9 mouse cellular contexts compared by ENCODE assay signal in the genomic region with DNA sequence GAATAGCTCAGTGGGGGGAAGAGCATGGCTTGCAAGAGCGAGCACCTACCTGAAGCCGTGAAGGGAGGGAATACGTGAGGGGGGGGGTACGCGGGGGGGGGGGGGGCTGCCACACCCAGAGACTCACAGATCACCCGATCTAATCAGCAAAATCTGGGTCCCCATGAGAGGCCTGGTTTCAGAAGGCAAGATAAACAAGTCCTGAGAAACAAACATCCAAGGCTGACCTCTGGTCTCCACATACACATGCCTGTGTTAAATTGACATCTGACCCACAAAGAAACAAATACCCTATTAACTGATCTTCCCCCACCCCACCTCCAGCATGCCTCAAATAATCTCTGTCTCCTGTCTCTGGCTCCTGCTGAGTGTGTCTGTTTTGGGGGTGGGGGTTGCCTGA. TPM values are rescaled to one million over a fixed set of nuclear protein-coding genes. Genes with fewer than 3 reads are reported as not detected.
DNase-seq lines count a peak whose midpoint lies in the region; ATAC-seq and TF ChIP-seq lines count a peak whose summit lies in the region.
"Had no signal": no experiment of that assay in that cellular context is flagged by ENCODE, and none has a peak within 500 bp of the region (broad histone marks: within the 10 kb centered on the region; RNA-seq: fewer than 3 reads in every experiment).

No protein-coding gene starts in this region.

- peak; percentile 26 for DNase-seq in liver, adult 2 months (ENCODE audit: extremely low read depth, low read depth, low spot score)
- no peak for DNase-seq in liver
- no peak for DNase-seq in limb, embryonic 14.5 days (ENCODE audit: low spot score)
- DNase-seq in ovary, adult 18-20 months (ENCODE audit: low spot score): no peak
- no peak for DNase-seq in layer of hippocampus, adult 9-11 months
- DNase-seq in kidney, adult 9 months: no peak

- WGBS in liver, adult 2 months: 25% methylated on average over 3 of the region's 6 CpGs
- 33% methylated on average over 1 of the region's 6 CpGs for WGBS in forebrain, embryonic 13.5 days
- WGBS in limb, embryonic 14.5 days: 6% methylated on average over 2 of the region's 6 CpGs
- 17% methylated on average over 4 of the region's 6 CpGs for WGBS in neural tube, embryonic 15.5 days

- H3K27ac ChIP-seq in liver, adult 2 months (replicated peaks; ENCODE audit: insufficient read depth, low read depth, low read length): no peak overlapping the region
- H3K27ac ChIP-seq in forebrain, embryonic 13.5 days: no peak overlapping the region
- no peak overlapping the region for H3K27ac ChIP-seq in limb, embryonic 14.5 days (replicated peaks; ENCODE audit: low read depth, low read length)
- H3K27ac ChIP-seq in neural tube, embryonic 15.5 days (replicated peaks): no peak overlapping the region

- H3K9ac ChIP-seq in liver, adult 2 months (ENCODE audit: low read depth, low read length): no peak overlapping the region
- H3K9ac ChIP-seq in forebrain, embryonic 13.5 days: no peak overlapping the region
- H3K9ac ChIP-seq in limb, embryonic 14.5 days (ENCODE audit: low read depth, low read length, severe bottlenecking): peak overlapping the region; percentile 1; the same call in 1 of the 2 replicates
- H3K9ac ChIP-seq in neural tube, embryonic 15.5 days (replicated peaks): no peak overlapping the region

- no peak for ATAC-seq in forebrain, embryonic 13.5 days
- no peak for ATAC-seq in limb, embryonic 14.5 days (ENCODE audit: low FRiP score, low read depth)
- ATAC-seq in neural tube, embryonic 15.5 days (ENCODE audit: low FRiP score): no peak

- H3K4me3 ChIP-seq in liver, adult 2 months (ENCODE audit: insufficient read depth, low read depth, low read length): no peak overlapping the region
- peak overlapping the region; percentile 88 for H3K4me3 ChIP-seq in forebrain, embryonic 13.5 days
- peak overlapping the region; percentile 78 for H3K4me3 ChIP-seq in limb, embryonic 14.5 days (replicated peaks; ENCODE audit: low read length)
- H3K4me3 ChIP-seq in neural tube, embryonic 15.5 days (replicated peaks): peak overlapping the region; percentile 24

- H3K9me3 ChIP-seq in forebrain, embryonic 13.5 days (replicated peaks): no peaks in the 10 kb centered on the region
- H3K9me3 ChIP-seq in limb, embryonic 14.5 days (ENCODE audit: control insufficient read depth, low read length): no peaks in the 10 kb centered on the region
- H3K9me3 ChIP-seq in neural tube, embryonic 15.5 days (replicated peaks): no peaks in the 10 kb centered on the region
- H3K9me3 ChIP-seq: G1E had no signal

- no peak for TF ChIP-seq POLR2A in liver, adult 2 months (IDR thresholded peaks at IDR 0.05; ENCODE audit: extremely low read depth, insufficient read depth, low read length)
- TF ChIP-seq POLR2A in limb, embryonic 14.5 days (IDR thresholded peaks at IDR 0.05; ENCODE audit: borderline replicate concordance, extremely low read depth, insufficient read depth, insufficient read length): no peak

- H3K36me3 ChIP-seq in liver, adult 2 months (ENCODE audit: control insufficient read depth, insufficient read depth, low read length): no peaks in the 10 kb centered on the region; the same call in 1 of the 2 replicates
- H3K36me3 ChIP-seq in forebrain, embryonic 13.5 days (ENCODE audit: poor library complexity, severe bottlenecking): peaks cover 7% of the 10 kb centered on the region; the same call in 1 of the 2 replicates
- H3K36me3 ChIP-seq in limb, embryonic 14.5 days (ENCODE audit: control insufficient read depth, insufficient read depth, low read length): 0 out of 2 replicates have a peak, but pooled peaks cover 9% of the 10 kb centered on the region
- 0 out of 2 replicates have a peak, but pooled peaks cover 4% of the 10 kb centered on the region for H3K36me3 ChIP-seq in neural tube, embryonic 15.5 days

- H3K27me3 ChIP-seq in liver, adult 2 months (ENCODE audit: control insufficient read depth, insufficient read depth, low read length): no peaks in the 10 kb centered on the region
- no peaks in the 10 kb centered on the region for H3K27me3 ChIP-seq in forebrain, embryonic 13.5 days
- H3K27me3 ChIP-seq in limb, embryonic 14.5 days (ENCODE audit: control insufficient read depth, insufficient read depth, low read length): no peaks in the 10 kb centered on the region
- H3K27me3 ChIP-seq in neural tube, embryonic 15.5 days (replicated peaks): no peaks in the 10 kb centered on the region

- no peak for TF ChIP-seq CTCF in liver, adult 2 months (IDR thresholded peaks at IDR 0.05; ENCODE audit: low read depth, low read length)

- peak overlapping the region; percentile 94 for H3K4me2 ChIP-seq in forebrain, embryonic 13.5 days
- H3K4me2 ChIP-seq in limb, embryonic 14.5 days (replicated peaks; ENCODE audit: low read depth, low read length, severe bottlenecking): peak overlapping the region; percentile 93
- H3K4me2 ChIP-seq in neural tube, embryonic 15.5 days: peak overlapping the region; percentile 94

- peaks cover 9% of the 10 kb centered on the region for H3K4me1 ChIP-seq in liver, adult 2 months (ENCODE audit: control insufficient read depth, insufficient read depth, low read length)
- peaks cover 29% of the 10 kb centered on the region for H3K4me1 ChIP-seq in forebrain, embryonic 13.5 days
- H3K4me1 ChIP-seq in limb, embryonic 14.5 days (ENCODE audit: control insufficient read depth, insufficient read depth, low read length): peaks cover 11% of the 10 kb centered on the region
- H3K4me1 ChIP-seq in neural tube, embryonic 15.5 days: peaks cover 38% of the 10 kb centered on the region

- H3K79me2 ChIP-seq in liver, adult 2 months (ENCODE audit: control insufficient read depth, insufficient read depth, low read length): peaks cover 11% of the 10 kb centered on the region

RNA-seq across cellular contexts. Expression of gene Polg, which starts 1.8 kb away (rescaled TPM):
- total RNA-seq in liver, adult 2 months (2014; rRNA removed): 28.9 and 39.6 TPM in 2 replicates
- polyA plus RNA-seq in liver, adult 2 months (2012; rRNA removed): 26.8 and 31.9 TPM in 2 replicates
- 29.7 and 30.4 TPM in 2 replicates for polyA plus RNA-seq in forebrain, embryonic 13.5 days (2015; fragmentation: Nextera tagmentation; extraction: Ambion mirVana)
- 59.8 and 71.9 TPM in 2 replicates for polyA plus RNA-seq in limb, embryonic 14.5 days (2012; rRNA removed)
- 37.6 and 42.8 TPM in 2 replicates for polyA plus RNA-seq in limb, embryonic 14.5 days (2014; fragmentation: Nextera tagmentation; extraction: Ambion mirVana)
- 24.2 and 25.0 TPM in 2 replicates for polyA plus RNA-seq in neural tube, embryonic 15.5 days (2015; fragmentation: Nextera tagmentation; extraction: Ambion mirVana)
